Mouse (Mus musculus): ENCODE data around the gene Cldn20.

DNA sequence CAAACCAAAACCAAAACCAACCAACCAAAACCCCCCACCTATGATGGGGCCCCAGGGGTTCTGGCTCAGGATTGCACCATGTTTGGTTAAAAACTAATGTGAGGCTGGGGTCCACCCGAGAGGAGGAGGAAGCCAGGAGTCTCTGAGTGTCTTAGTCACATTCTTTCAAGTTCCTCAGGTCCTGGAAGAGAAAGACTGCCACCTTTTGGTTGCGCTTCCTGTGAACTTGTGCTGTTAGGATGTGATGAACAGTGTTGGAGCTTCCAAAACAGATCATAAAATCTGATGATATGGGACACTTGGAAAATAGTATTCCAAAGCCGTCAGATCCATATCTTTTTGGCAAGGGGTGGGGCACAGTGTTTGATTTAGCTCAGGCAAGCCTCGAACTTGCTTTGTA lies 31.4 kb upstream of the Cldn20 start:
- TF ChIP-seq POLR2A (IDR thresholded peaks at IDR 0.05; ENCODE audit: borderline replicate concordance, control insufficient read depth, low read depth, low read length) = no peak
- no peak for TF ChIP-seq CTCF (IDR thresholded peaks at IDR 0.05; ENCODE audit: control insufficient read depth, insufficient read depth, low read length)

All from bone marrow, adult 2 months (tissue).